Mouse (Mus musculus) left cerebral cortex, adult 9 months (tissue): ENCODE measurements at regions not wholly inside any gene's neighbourhood (a gene's known extent, or its start where the extent isn't known, plus 50 kb on each side); places are given as distances from the start of the nearest gene placed in this dataset.
A peak's percentile ranks its signal among the peaks of the same experiment; 100 is the strongest.

ENCODE experiments used
- DNase-seq, 2 experiments: peaks; one replicate each; pipeline ENCODE4 v3.0.0; 2022; ENCODE audit warnings: low spot score in 2 of 2

- DNase-seq = no peak
These were observed 157.0 kb upstream of the Six2 start for GRCm38 (mm10) chr17:85845059-85845458.

- no peak for DNase-seq
These were observed 156.4 kb upstream of the Six2 start for GRCm38 (mm10) chr17:85844486-85844885.

GRCm38 (mm10) chr17:85823036-85823435 lies 135.0 kb upstream of the Six2 start:
- DNase-seq = no peak

GRCm38 (mm10) chr17:85821861-85822260 lies 133.8 kb upstream of the Six2 start:
- no peak for DNase-seq

- DNase-seq = no peak
These were observed 130.2 kb upstream of the Six2 start for GRCm38 (mm10) chr17:85818098-85818855.

- no peak for DNase-seq
These were observed 128.4 kb upstream of the Six2 start for GRCm38 (mm10) chr17:85816521-85816920.

- no peak for DNase-seq
These were observed 128.0 kb upstream of the Six2 start for GRCm38 (mm10) chr17:85816056-85816455.

- no peak for DNase-seq
These were observed 120.5 kb upstream of the Six2 start for GRCm38 (mm10) chr17:85808580-85808979.

- DNase-seq = no peak
These were observed 117.8 kb upstream of the Six2 start for GRCm38 (mm10) chr17:85805726-85806359.

- no peak for DNase-seq
These were observed 116.6 kb upstream of the Six2 start for GRCm38 (mm10) chr17:85804631-85805030.

- DNase-seq = no peak
These were observed 113.7 kb upstream of the Six2 start for GRCm38 (mm10) chr17:85801734-85802133.

GRCm38 (mm10) chr17:85801079-85801605 lies 113.1 kb upstream of the Six2 start:
- DNase-seq = no peak

GRCm38 (mm10) chr17:85800357-85801078 lies 112.4 kb upstream of the Six2 start:
- no peak for DNase-seq

- no peak for DNase-seq
These were observed 111.8 kb upstream of the Six2 start for GRCm38 (mm10) chr17:85799865-85800356.

GRCm38 (mm10) chr17:85799081-85799864 lies 111.2 kb upstream of the Six2 start:
- no peak for DNase-seq

GRCm38 (mm10) chr17:85797755-85798154 lies 109.7 kb upstream of the Six2 start:
- DNase-seq = no peak

GRCm38 (mm10) chr17:85795820-85796219 lies 107.7 kb upstream of the Six2 start:
- no peak for DNase-seq

GRCm38 (mm10) chr17:85785625-85786294 lies 97.7 kb upstream of the Six2 start:
- DNase-seq = no peak

GRCm38 (mm10) chr17:85780477-85780876 lies 92.4 kb upstream of the Six2 start:
- no peak for DNase-seq

- peak; percentile 14 to 48 for DNase-seq
These were observed 88.8 kb upstream of the Six2 start for GRCm38 (mm10) chr17:85776876-85777275.

GRCm38 (mm10) chr17:85768341-85768740 lies 80.3 kb upstream of the Six2 start:
- DNase-seq = no peak
